Mouse (Mus musculus) megakaryocyte, embryonic 14.5 days (primary cell): ENCODE measurements around the gene Ilkap.

ENCODE experiments used
- FLI1 ChIP-seq: IDR thresholded peaks from 2 replicates; pipeline ENCODE4 v1.6.1; 2012; ENCODE audit warnings: low read length, inconsistent platforms, mixed read lengths
- GATA1 ChIP-seq: IDR thresholded peaks from 3 replicates; pipeline ENCODE4 v1.6.1; 2012; ENCODE audit warnings: mixed read lengths, low read length, inconsistent platforms, borderline replicate concordance

DNA sequence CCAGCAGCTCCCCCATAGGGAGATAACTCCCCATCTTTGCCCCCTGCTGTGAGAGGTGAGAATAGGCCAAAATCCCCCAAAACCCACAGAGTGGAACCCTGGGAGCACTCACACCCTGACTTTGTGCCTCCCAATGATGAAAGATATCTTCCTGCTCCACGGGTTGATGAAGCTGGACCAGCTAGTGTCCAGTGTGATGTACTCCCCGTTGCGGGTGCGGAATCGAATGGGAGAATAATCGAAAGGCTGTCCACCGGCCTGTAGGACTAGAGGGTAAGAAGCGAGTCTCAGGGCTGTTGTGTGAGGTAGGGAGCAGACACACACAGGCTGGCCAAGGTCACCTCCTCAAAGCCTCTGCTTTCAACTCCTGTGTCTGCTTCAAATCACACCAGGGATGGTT is 36.3 kb upstream of the Ilkap start:
- TF ChIP-seq GATA1 (no peak), FLI1 (no peak)
